Mouse (Mus musculus): ENCODE results near the gene Arhgap9.

GRCm38 (mm10) chr10:127333152-127333551, 11.4 kb downstream of the Arhgap9 start:
- TF ChIP-seq CTCF (IDR thresholded peaks at IDR 0.05; ENCODE audit: borderline replicate concordance, control insufficient read depth, extremely low read depth, insufficient read depth, low read length, poor library complexity) (no peak), POLR2A (IDR thresholded peaks at IDR 0.05; ENCODE audit: control insufficient read depth, extremely low read depth, insufficient read depth, low read length, poor library complexity) (no peak)
